Mouse (Mus musculus) layer of hippocampus, postnatal 36 days (tissue): ENCODE results near the gene Mterf1b. TPM values are rescaled to one million over a fixed set of nuclear protein-coding genes. Genes with fewer than 3 reads are reported as not detected.

Source experiments
- DNase-seq, 2 experiments: peaks; one replicate each; pipeline ENCODE4 v3.0.0; 2022
- total RNA-seq, 2 experiments: library from RNA; stranded (reverse); gene quantifications; 2 replicates each; pipeline ENCODE4 v1.2.3; 2021

Mterf1b gene
- total RNA-seq, 2 experiments from 2014 or later, result 6.2 to 8.9 TPM

DNA sequence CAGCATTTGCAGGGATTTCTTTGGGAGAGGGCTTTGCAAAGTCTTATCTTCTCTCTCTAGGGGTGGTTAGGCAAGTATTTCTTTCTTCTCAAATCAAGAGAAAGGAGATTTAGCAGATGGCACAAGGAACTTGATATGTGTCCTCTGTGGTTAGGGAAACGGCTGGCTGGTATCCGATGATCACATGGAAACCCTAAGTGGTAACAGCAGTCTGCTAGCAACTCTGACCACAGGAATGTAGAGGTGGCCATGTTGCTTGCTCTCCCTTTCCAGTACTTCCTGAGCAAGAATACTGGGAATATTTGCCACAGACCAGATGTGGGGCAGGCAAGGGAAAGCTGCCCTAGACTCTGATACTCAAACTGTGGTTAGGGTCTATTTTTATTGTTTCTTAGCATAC, 53.9 kb downstream of the Mterf1b start:
- no peak for DNase-seq

Other genes starting within 250 kb of the Mterf1b start
- gene Cyp51, start 87.6 kb upstream of the Mterf1b start, total RNA-seq, result 10 to 100 TPM; 45.5 to 45.6 TPM